Mouse (Mus musculus): ENCODE measurements around the gene Aatk. TPM values are rescaled to one million over a fixed set of nuclear protein-coding genes. Genes with fewer than 3 reads are reported as not detected.
A peak's percentile ranks its signal among the peaks of the same experiment; 100 is the strongest.

Aatk gene
- not detected for polyA plus RNA-seq (2012; fragmentation: generic; extraction: Trizol)
- long read RNA-seq, experiment 1: 0 reads
- long read RNA-seq, experiment 2: 0 reads

- no peaks in the 10 kb centered on the region for H3K79me2 ChIP-seq (ENCODE audit: control insufficient read depth, insufficient read depth)
- peaks cover 65% of the 10 kb centered on the region for H3K27me3 ChIP-seq (ENCODE audit: control insufficient read depth, insufficient read depth, insufficient read length)
- TF ChIP-seq MAX (IDR thresholded peaks at IDR 0.05) (no peak), CTCF (IDR thresholded peaks at IDR 0.05; ENCODE audit: control insufficient read depth, insufficient read depth, insufficient read length) (no peak), MYOD1 (IDR thresholded peaks at IDR 0.05; ENCODE audit: control insufficient read depth, insufficient read length, low read depth) (no peak), CEBPB (IDR thresholded peaks at IDR 0.05; ENCODE audit: low read depth) (no peak), MYOG (IDR thresholded peaks at IDR 0.05; ENCODE audit: control insufficient read depth, extremely low read depth, insufficient read length) (no peak), USF1 (IDR thresholded peaks at IDR 0.05; ENCODE audit: low read depth) (no peak), FOSL1 (IDR thresholded peaks at IDR 0.05; ENCODE audit: insufficient read depth, low read length, poor library complexity, severe bottlenecking) (no peak)
Observed at GRCm38 (mm10) chr11:120046553-120047191, at the start of gene Aatk. TSS of gene Aatk (minus strand) at chr11:120047167.

GRCm38 (mm10) chr11:120092817-120093591 is 46.0 kb upstream of the Aatk start:
- Histone ChIP-seq H3K27me3 (ENCODE audit: control insufficient read depth, insufficient read depth, insufficient read length) (no peaks in the 10 kb centered on the region), H3ac (ENCODE audit: control insufficient read depth, insufficient read length, low read depth) (no peak overlapping the region), H3K4me3 (ENCODE audit: insufficient read depth, poor library complexity, severe bottlenecking) (no peak overlapping the region), H3K36me3 (ENCODE audit: control insufficient read depth, insufficient read depth) (peaks cover 19% of the 10 kb centered on the region), H3K79me3 (ENCODE audit: low read depth) (no peaks in the 10 kb centered on the region), H3K79me2 (ENCODE audit: control insufficient read depth, insufficient read depth) (peaks cover 9% of the 10 kb centered on the region)
- TF ChIP-seq CEBPB (IDR thresholded peaks at IDR 0.05; ENCODE audit: low read depth) (no peak), FOSL1 (IDR thresholded peaks at IDR 0.05; ENCODE audit: insufficient read depth, low read length, poor library complexity, severe bottlenecking) (no peak), MYOD1 (IDR thresholded peaks at IDR 0.05; ENCODE audit: control insufficient read depth, insufficient read length, low read depth) (no peak), CTCF (IDR thresholded peaks at IDR 0.05; ENCODE audit: control insufficient read depth, insufficient read depth, insufficient read length) (no peak), MYOG (IDR thresholded peaks at IDR 0.05; ENCODE audit: control insufficient read depth, extremely low read depth, insufficient read length) (no peak), USF1 (IDR thresholded peaks at IDR 0.05; ENCODE audit: low read depth) (no peak), MAX (IDR thresholded peaks at IDR 0.05) (no peak)

More at GRCm38 (mm10) chr11:120046553-120047191, at the start of gene Aatk:
- no peaks in the 10 kb centered on the region for H3K79me3 ChIP-seq (ENCODE audit: low read depth)
- no peak within 1 kb of the TSS for H3K4me3 ChIP-seq (ENCODE audit: insufficient read depth, poor library complexity, severe bottlenecking)
- no peak within 1 kb of the TSS for H3ac ChIP-seq (ENCODE audit: control insufficient read depth, insufficient read length, low read depth)
- no peaks in the 10 kb centered on the region for H3K36me3 ChIP-seq (ENCODE audit: control insufficient read depth, insufficient read depth)

- peaks cover 19% of the 10 kb centered on the region for H3K36me3 ChIP-seq (ENCODE audit: control insufficient read depth, insufficient read depth)
- no peaks in the 10 kb centered on the region for H3K79me3 ChIP-seq (ENCODE audit: low read depth)
- H3K27me3 ChIP-seq (ENCODE audit: control insufficient read depth, insufficient read depth, insufficient read length): no peaks in the 10 kb centered on the region
- TF ChIP-seq USF1 (IDR thresholded peaks at IDR 0.05; ENCODE audit: low read depth): no peak
- TF ChIP-seq MYOD1 (IDR thresholded peaks at IDR 0.05; ENCODE audit: control insufficient read depth, insufficient read length, low read depth): no peak
- TF ChIP-seq CEBPB (IDR thresholded peaks at IDR 0.05; ENCODE audit: low read depth): no peak
- no peak for TF ChIP-seq MAX (IDR thresholded peaks at IDR 0.05)
- TF ChIP-seq MYOG (IDR thresholded peaks at IDR 0.05; ENCODE audit: control insufficient read depth, extremely low read depth, insufficient read length): no peak
- no peak for TF ChIP-seq CTCF (IDR thresholded peaks at IDR 0.05; ENCODE audit: control insufficient read depth, insufficient read depth, insufficient read length)
- TF ChIP-seq FOSL1 (IDR thresholded peaks at IDR 0.05; ENCODE audit: insufficient read depth, low read length, poor library complexity, severe bottlenecking): no peak
- no peak overlapping the region for H3K4me3 ChIP-seq (ENCODE audit: insufficient read depth, poor library complexity, severe bottlenecking)
- no peaks in the 10 kb centered on the region for H3K79me2 ChIP-seq (ENCODE audit: control insufficient read depth, insufficient read depth)
- no peak overlapping the region for H3ac ChIP-seq (ENCODE audit: control insufficient read depth, insufficient read length, low read depth)
Observed at GRCm38 (mm10) chr11:120090661-120091060, 43.7 kb upstream of the Aatk start.

GRCm38 (mm10) chr11:120086702-120087152 is 39.8 kb upstream of the Aatk start, which contains the start of gene Cep131:
TSS of gene Cep131 (minus strand) at chr11:120086827.
- no peak for TF ChIP-seq CEBPB (IDR thresholded peaks at IDR 0.05; ENCODE audit: low read depth)
- TF ChIP-seq MYOD1 (IDR thresholded peaks at IDR 0.05; ENCODE audit: control insufficient read depth, insufficient read length, low read depth): no peak
- TF ChIP-seq CTCF (IDR thresholded peaks at IDR 0.05; ENCODE audit: control insufficient read depth, insufficient read depth, insufficient read length): no peak
- no peak for TF ChIP-seq MYOG (IDR thresholded peaks at IDR 0.05; ENCODE audit: control insufficient read depth, extremely low read depth, insufficient read length)
- TF ChIP-seq USF1 (IDR thresholded peaks at IDR 0.05; ENCODE audit: low read depth): no peak
- TF ChIP-seq FOSL1 (IDR thresholded peaks at IDR 0.05; ENCODE audit: insufficient read depth, low read length, poor library complexity, severe bottlenecking): no peak
- TF ChIP-seq MAX (IDR thresholded peaks at IDR 0.05): no peak
- no peaks in the 10 kb centered on the region for H3K79me2 ChIP-seq (ENCODE audit: control insufficient read depth, insufficient read depth)
- no peaks in the 10 kb centered on the region for H3K27me3 ChIP-seq (ENCODE audit: control insufficient read depth, insufficient read depth, insufficient read length)
- peaks cover 3% of the 10 kb centered on the region for H3K36me3 ChIP-seq (ENCODE audit: control insufficient read depth, insufficient read depth)
- H3ac ChIP-seq (ENCODE audit: control insufficient read depth, insufficient read length, low read depth): peak within 1 kb of the TSS; percentile 68
- peak within 1 kb of the TSS; percentile 43 for H3K4me3 ChIP-seq (ENCODE audit: insufficient read depth, poor library complexity, severe bottlenecking)
- H3K79me3 ChIP-seq (ENCODE audit: low read depth): no peaks in the 10 kb centered on the region

- Histone ChIP-seq H3K4me3 (ENCODE audit: insufficient read depth, poor library complexity, severe bottlenecking) (peak overlapping the region; percentile 43), H3K79me2 (ENCODE audit: control insufficient read depth, insufficient read depth) (no peaks in the 10 kb centered on the region), H3K27me3 (ENCODE audit: control insufficient read depth, insufficient read depth, insufficient read length) (no peaks in the 10 kb centered on the region), H3K36me3 (ENCODE audit: control insufficient read depth, insufficient read depth) (peaks cover 3% of the 10 kb centered on the region), H3K79me3 (ENCODE audit: low read depth) (no peaks in the 10 kb centered on the region), H3ac (ENCODE audit: control insufficient read depth, insufficient read length, low read depth) (peak overlapping the region; percentile 68)
- TF ChIP-seq CTCF (IDR thresholded peaks at IDR 0.05; ENCODE audit: control insufficient read depth, insufficient read depth, insufficient read length) (no peak), MAX (IDR thresholded peaks at IDR 0.05) (peak; percentile 90)
Observed at GRCm38 (mm10) chr11:120085891-120086627, 39.1 kb upstream of the Aatk start.
